Mouse (Mus musculus): ENCODE data around the gene Nos1ap. TPM values are rescaled to one million over a fixed set of nuclear protein-coding genes. Genes with fewer than 3 reads are reported as not detected.

The Nos1ap gene
- polyA plus RNA-seq, 1 experiment: 0.14 TPM

DNA sequence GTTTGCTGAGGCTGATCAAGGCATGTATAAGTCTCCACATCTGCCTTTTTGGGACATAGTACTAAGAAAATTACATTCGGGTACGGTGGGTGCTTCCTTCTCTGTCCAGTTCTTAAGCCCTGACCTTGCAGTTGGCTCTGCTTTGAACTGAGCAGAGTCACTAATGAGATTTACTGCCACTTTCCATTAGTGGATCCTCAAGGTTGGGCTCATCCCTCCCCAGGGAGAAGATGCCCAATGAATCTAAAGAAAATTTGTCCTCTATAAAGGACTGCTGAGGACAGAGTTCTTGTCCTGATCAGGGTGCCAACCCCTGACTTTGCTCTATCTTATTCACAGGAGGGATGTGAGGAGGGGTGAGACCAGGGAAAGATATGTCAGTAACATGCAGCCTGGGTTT lies 267.6 kb downstream of the Nos1ap start:
- Histone ChIP-seq H3K79me2 (ENCODE audit: control insufficient read depth, insufficient read depth) (no peaks in the 10 kb centered on the region), H3K36me3 (ENCODE audit: control insufficient read depth, insufficient read depth) (no peaks in the 10 kb centered on the region), H3K79me3 (ENCODE audit: low read depth) (no peaks in the 10 kb centered on the region), H3K4me3 (ENCODE audit: insufficient read depth, poor library complexity, severe bottlenecking) (no peak overlapping the region), H3K27me3 (ENCODE audit: control insufficient read depth, insufficient read depth, insufficient read length) (peaks cover 29% of the 10 kb centered on the region), H3ac (ENCODE audit: control insufficient read depth, insufficient read length, low read depth) (no peak overlapping the region)
- TF ChIP-seq MYOD1 (IDR thresholded peaks at IDR 0.05; ENCODE audit: control insufficient read depth, insufficient read length, low read depth) (no peak), MYOG (IDR thresholded peaks at IDR 0.05; ENCODE audit: control insufficient read depth, extremely low read depth, insufficient read length) (no peak), FOSL1 (IDR thresholded peaks at IDR 0.05; ENCODE audit: insufficient read depth, low read length, poor library complexity, severe bottlenecking) (no peak), CEBPB (IDR thresholded peaks at IDR 0.05; ENCODE audit: low read depth) (no peak), USF1 (IDR thresholded peaks at IDR 0.05; ENCODE audit: low read depth) (no peak), MAX (IDR thresholded peaks at IDR 0.05) (no peak), CTCF (IDR thresholded peaks at IDR 0.05; ENCODE audit: control insufficient read depth, insufficient read depth, insufficient read length) (no peak)

DNA sequence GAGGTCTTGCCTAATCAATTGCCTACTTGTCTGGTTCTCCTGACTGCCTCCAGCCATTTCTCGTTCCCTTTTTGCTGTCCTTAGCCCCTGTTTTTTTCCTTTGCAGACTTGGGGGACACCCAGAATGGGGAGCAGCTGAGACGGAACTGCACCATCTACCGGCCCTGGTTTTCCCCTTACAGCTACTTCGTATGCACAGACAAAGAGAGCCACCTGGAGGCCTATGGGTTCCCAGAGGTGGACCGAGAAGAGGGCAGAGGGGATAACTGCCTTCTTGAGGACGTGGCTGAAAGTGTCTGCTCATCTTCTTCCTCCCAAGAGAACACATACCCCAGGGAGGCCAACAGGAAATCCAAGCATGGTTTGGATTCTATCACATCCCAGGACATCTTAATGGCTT lies 278.2 kb downstream of the Nos1ap start:
- TF ChIP-seq MYOG (IDR thresholded peaks at IDR 0.05; ENCODE audit: control insufficient read depth, extremely low read depth, insufficient read length) (no peak), USF1 (IDR thresholded peaks at IDR 0.05; ENCODE audit: low read depth) (no peak), FOSL1 (IDR thresholded peaks at IDR 0.05; ENCODE audit: insufficient read depth, low read length, poor library complexity, severe bottlenecking) (no peak), MAX (IDR thresholded peaks at IDR 0.05) (no peak), CTCF (IDR thresholded peaks at IDR 0.05; ENCODE audit: control insufficient read depth, insufficient read depth, insufficient read length) (no peak), MYOD1 (IDR thresholded peaks at IDR 0.05; ENCODE audit: control insufficient read depth, insufficient read length, low read depth) (no peak), CEBPB (IDR thresholded peaks at IDR 0.05; ENCODE audit: low read depth) (no peak)
- Histone ChIP-seq H3ac (ENCODE audit: control insufficient read depth, insufficient read length, low read depth) (no peak overlapping the region), H3K4me3 (ENCODE audit: insufficient read depth, poor library complexity, severe bottlenecking) (no peak overlapping the region), H3K79me3 (ENCODE audit: low read depth) (no peaks in the 10 kb centered on the region), H3K79me2 (ENCODE audit: control insufficient read depth, insufficient read depth) (no peaks in the 10 kb centered on the region), H3K36me3 (ENCODE audit: control insufficient read depth, insufficient read depth) (no peaks in the 10 kb centered on the region), H3K27me3 (ENCODE audit: control insufficient read depth, insufficient read depth, insufficient read length) (peaks cover 23% of the 10 kb centered on the region)

DNA sequence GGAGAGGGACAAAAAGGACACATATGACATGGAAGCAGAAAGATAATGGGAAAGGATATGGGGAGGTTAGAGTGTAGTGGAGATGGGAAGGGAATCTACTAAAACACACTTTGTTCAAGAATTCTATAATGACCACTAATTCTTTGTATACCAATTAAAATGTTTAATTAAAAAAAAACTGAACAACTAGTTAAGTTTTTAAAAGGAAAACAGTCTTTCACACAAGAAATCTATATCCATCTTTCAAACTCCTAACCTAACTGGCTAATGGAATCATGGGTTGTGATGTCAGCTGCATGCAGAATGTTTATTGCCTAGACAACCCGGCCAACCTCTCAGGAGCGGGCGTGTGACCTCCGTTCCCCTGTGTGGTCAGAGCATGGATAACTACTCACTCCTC lies 281.2 kb downstream of the Nos1ap start, which contains the start of gene Spata46:
Gene Spata46 (plus strand): TSS at position 301 of the 400 bp plus-strand sequence.
- no peak within 1 kb of the TSS for H3ac ChIP-seq (ENCODE audit: control insufficient read depth, insufficient read length, low read depth)
- no peaks in the 10 kb centered on the region for H3K36me3 ChIP-seq (ENCODE audit: control insufficient read depth, insufficient read depth)
- no peaks in the 10 kb centered on the region for H3K79me3 ChIP-seq (ENCODE audit: low read depth)
- peaks cover 11% of the 10 kb centered on the region for H3K27me3 ChIP-seq (ENCODE audit: control insufficient read depth, insufficient read depth, insufficient read length)
- no peaks in the 10 kb centered on the region for H3K79me2 ChIP-seq (ENCODE audit: control insufficient read depth, insufficient read depth)
- no peak within 1 kb of the TSS for H3K4me3 ChIP-seq (ENCODE audit: insufficient read depth, poor library complexity, severe bottlenecking)
- TF ChIP-seq MYOD1 (IDR thresholded peaks at IDR 0.05; ENCODE audit: control insufficient read depth, insufficient read length, low read depth) (no peak), CEBPB (IDR thresholded peaks at IDR 0.05; ENCODE audit: low read depth) (no peak), FOSL1 (IDR thresholded peaks at IDR 0.05; ENCODE audit: insufficient read depth, low read length, poor library complexity, severe bottlenecking) (no peak), MAX (IDR thresholded peaks at IDR 0.05) (no peak), USF1 (IDR thresholded peaks at IDR 0.05; ENCODE audit: low read depth) (no peak), MYOG (IDR thresholded peaks at IDR 0.05; ENCODE audit: control insufficient read depth, extremely low read depth, insufficient read length) (no peak)

DNA sequence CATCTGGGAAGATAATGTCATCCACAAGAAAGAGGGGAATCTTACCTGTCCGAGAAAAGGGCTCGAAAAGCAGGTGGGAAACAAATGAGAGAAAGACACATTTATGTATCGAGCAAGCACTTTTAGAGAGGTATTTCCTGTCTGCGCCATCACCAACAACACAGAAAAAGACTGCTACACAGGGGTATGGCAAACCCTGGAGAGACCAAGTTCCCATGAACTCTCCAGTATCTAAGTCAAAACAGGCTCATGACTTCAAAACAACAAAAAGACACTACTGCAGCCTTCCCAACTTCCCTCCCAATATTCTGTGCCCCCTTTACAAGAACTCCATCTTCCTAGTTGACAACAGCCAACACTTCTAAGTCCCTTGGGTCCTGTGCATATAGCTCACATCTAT lies 283.4 kb downstream of the Nos1ap start, which contains the start of gene Gm7694:
Gene Gm7694 (minus strand): TSS at position 101 of the 400 bp plus-strand sequence.
- TF ChIP-seq USF1 (IDR thresholded peaks at IDR 0.05; ENCODE audit: low read depth): no peak
- TF ChIP-seq CTCF (IDR thresholded peaks at IDR 0.05; ENCODE audit: control insufficient read depth, insufficient read depth, insufficient read length): no peak
- TF ChIP-seq MYOG (IDR thresholded peaks at IDR 0.05; ENCODE audit: control insufficient read depth, extremely low read depth, insufficient read length): no peak
- no peak for TF ChIP-seq FOSL1 (IDR thresholded peaks at IDR 0.05; ENCODE audit: insufficient read depth, low read length, poor library complexity, severe bottlenecking)
- no peak for TF ChIP-seq MYOD1 (IDR thresholded peaks at IDR 0.05; ENCODE audit: control insufficient read depth, insufficient read length, low read depth)
- TF ChIP-seq CEBPB (IDR thresholded peaks at IDR 0.05; ENCODE audit: low read depth): no peak
- TF ChIP-seq MAX (IDR thresholded peaks at IDR 0.05): no peak

DNA sequence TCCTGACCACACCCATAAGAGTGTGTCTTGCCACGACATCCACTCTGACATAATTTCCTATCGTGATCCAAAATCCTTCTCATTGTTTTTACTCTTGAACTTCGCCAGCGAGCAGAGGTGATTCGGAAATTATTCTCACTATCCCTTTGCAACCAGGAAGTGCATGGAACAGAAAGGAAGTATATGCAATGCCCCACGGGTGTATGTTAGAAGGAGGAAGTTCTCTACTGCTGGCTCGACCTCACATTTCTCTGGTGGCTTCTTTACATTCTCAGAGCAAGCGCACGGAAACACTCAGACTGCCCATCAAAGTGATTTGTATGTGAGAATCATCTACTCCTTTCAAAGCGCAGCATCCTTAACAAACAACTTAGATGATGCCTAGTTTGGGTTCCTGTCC lies 284.7 kb downstream of the Nos1ap start:
- no peak for TF ChIP-seq MYOD1 (IDR thresholded peaks at IDR 0.05; ENCODE audit: control insufficient read depth, insufficient read length, low read depth)
- TF ChIP-seq CTCF (IDR thresholded peaks at IDR 0.05; ENCODE audit: control insufficient read depth, insufficient read depth, insufficient read length): no peak
- no peak for TF ChIP-seq FOSL1 (IDR thresholded peaks at IDR 0.05; ENCODE audit: insufficient read depth, low read length, poor library complexity, severe bottlenecking)
- TF ChIP-seq MAX (IDR thresholded peaks at IDR 0.05): no peak
- TF ChIP-seq USF1 (IDR thresholded peaks at IDR 0.05; ENCODE audit: low read depth): no peak
- TF ChIP-seq CEBPB (IDR thresholded peaks at IDR 0.05; ENCODE audit: low read depth): no peak
- TF ChIP-seq MYOG (IDR thresholded peaks at IDR 0.05; ENCODE audit: control insufficient read depth, extremely low read depth, insufficient read length): no peak
- Histone ChIP-seq H3K27me3 (ENCODE audit: control insufficient read depth, insufficient read depth, insufficient read length) (peaks cover 33% of the 10 kb centered on the region), H3K79me2 (ENCODE audit: control insufficient read depth, insufficient read depth) (no peaks in the 10 kb centered on the region), H3K4me3 (ENCODE audit: insufficient read depth, poor library complexity, severe bottlenecking) (no peak overlapping the region), H3K36me3 (ENCODE audit: control insufficient read depth, insufficient read depth) (no peaks in the 10 kb centered on the region), H3ac (ENCODE audit: control insufficient read depth, insufficient read length, low read depth) (no peak overlapping the region), H3K79me3 (ENCODE audit: low read depth) (no peaks in the 10 kb centered on the region)

More for the DNA sequence above, 283.4 kb downstream of the Nos1ap start, which contains the start of gene Gm7694:
- no peaks in the 10 kb centered on the region for H3K36me3 ChIP-seq (ENCODE audit: control insufficient read depth, insufficient read depth)
- no peaks in the 10 kb centered on the region for H3K79me3 ChIP-seq (ENCODE audit: low read depth)
- no peak within 1 kb of the TSS for H3ac ChIP-seq (ENCODE audit: control insufficient read depth, insufficient read length, low read depth)
- no peak within 1 kb of the TSS for H3K4me3 ChIP-seq (ENCODE audit: insufficient read depth, poor library complexity, severe bottlenecking)
- peaks cover 26% of the 10 kb centered on the region for H3K27me3 ChIP-seq (ENCODE audit: control insufficient read depth, insufficient read depth, insufficient read length)
- H3K79me2 ChIP-seq (ENCODE audit: control insufficient read depth, insufficient read depth): no peaks in the 10 kb centered on the region

DNA sequence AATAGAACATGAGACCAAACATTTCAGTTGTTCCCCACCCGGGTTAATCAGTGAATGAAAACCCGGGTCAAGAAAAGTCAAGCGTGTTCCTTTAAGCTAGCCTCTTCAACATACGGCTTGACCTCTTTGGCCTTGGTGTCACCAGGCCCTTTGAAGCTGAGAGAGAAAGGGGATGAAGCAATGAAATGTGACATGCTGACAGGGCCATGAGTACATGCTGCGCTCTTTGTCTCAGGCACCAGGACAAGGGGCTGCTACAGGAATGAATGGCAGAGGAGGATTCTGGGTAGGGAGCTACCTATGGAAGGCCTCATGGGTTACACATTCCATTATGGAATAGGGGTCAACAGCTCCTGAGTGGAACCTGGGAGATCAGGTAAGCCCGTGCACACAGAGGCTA lies 286.6 kb downstream of the Nos1ap start:
- no peak overlapping the region for H3K4me3 ChIP-seq (ENCODE audit: insufficient read depth, poor library complexity, severe bottlenecking)
- H3K79me3 ChIP-seq (ENCODE audit: low read depth): no peaks in the 10 kb centered on the region
- H3K79me2 ChIP-seq (ENCODE audit: control insufficient read depth, insufficient read depth): no peaks in the 10 kb centered on the region
- no peak overlapping the region for H3ac ChIP-seq (ENCODE audit: control insufficient read depth, insufficient read length, low read depth)
- no peak for TF ChIP-seq CTCF (IDR thresholded peaks at IDR 0.05; ENCODE audit: control insufficient read depth, insufficient read depth, insufficient read length)
- H3K27me3 ChIP-seq (ENCODE audit: control insufficient read depth, insufficient read depth, insufficient read length): peaks cover 42% of the 10 kb centered on the region
- no peaks in the 10 kb centered on the region for H3K36me3 ChIP-seq (ENCODE audit: control insufficient read depth, insufficient read depth)

Data from C2C12 (cell line).